Mouse (Mus musculus): Measurements from ENCODE around the gene Plekha4.
"Not testable (repeated sequence)": the region's sequence is repeated elsewhere in the genome, so short reads cannot be mapped to it uniquely, and the experiment has no call there.

Plekha4 gene

DNA sequence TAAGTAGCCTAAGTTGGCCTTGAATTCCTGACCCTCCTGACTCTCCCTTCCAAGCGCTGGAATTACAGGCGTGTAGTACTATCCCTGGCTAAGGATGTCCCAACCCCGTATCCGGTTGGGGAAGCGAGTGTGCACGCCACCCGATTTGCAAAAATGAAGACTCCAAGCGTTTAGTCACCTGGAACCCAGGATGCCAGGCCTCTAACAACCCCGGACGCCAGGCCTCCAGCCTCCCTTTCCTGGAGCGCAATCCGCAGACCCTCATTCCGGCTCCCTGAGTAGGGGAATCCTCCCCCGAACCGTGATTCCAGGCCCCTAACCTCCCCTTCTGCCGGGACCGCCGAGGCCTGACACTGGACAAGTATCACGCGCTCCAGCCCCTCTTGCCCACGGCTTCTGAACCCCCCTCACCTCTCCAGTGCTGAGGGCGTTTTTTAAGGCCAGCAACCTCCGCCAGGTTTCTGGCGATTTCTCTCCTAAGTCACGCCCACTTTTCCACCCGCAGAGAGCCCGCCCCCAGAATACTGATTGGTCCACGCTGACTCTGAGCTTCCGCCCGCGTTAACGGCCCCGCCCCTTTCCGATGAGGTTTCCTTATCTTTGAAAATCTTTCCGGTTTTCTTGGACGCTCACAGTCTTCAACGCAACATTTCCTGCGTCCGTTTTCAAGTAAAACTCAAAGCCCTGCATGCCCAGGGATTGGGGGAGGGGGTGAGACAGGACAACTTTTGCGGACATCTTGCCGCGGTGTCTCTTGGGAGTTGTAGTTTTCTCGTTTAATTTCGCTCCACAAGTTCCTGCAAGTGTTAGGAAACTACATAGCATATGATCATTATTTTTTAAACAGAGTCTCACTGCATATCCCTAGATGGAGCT, 16.0 kb upstream of the Plekha4 start, which contains the start of gene Nucb1:
Gene Nucb1 (minus strand): TSS at position 495 of the 876 bp plus-strand sequence.
- DNase-seq, result peak; percentile 92

DNA sequence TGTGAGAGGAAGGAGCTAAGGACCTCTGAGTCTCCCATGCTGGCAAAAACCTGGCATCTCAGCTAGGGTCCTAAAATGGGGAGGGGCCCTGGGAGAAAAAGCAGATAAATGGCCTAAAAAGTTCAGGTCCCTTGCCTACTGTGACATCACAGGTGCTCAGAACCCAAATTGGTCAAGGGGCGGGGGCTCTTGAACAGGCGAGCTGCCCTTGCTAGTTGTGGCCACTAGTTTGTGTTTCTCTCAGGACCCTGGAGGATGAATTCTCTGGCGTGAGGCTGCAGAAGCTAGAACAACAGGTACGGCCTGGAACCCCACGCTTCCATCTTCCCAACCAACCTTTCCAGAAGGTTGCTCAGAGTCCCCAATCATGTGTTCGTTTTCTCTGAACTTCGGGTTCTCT, 11.7 kb upstream of the Plekha4 start:
- no peak for DNase-seq

DNA sequence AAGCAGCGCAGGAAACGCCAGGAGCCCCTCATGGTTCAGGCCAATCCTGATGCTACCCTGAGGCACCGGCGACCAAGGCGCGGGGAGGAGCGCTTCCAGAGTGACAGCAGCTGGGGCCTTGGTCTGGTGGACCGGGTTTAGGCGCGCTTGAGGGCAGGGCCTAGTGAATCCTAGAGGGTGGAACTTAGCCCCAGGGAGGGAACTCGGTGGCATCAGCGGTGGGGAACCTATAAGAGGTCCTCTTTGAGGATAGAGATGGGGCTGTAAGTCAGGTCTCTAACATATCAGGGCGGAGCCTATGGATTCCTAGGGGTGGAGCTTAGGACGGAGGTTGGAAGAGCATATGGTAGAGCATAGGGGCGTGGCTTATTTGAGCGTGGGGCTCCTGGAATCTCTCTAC, 10.7 kb upstream of the Plekha4 start:
- DNase-seq, result no peak

DNA sequence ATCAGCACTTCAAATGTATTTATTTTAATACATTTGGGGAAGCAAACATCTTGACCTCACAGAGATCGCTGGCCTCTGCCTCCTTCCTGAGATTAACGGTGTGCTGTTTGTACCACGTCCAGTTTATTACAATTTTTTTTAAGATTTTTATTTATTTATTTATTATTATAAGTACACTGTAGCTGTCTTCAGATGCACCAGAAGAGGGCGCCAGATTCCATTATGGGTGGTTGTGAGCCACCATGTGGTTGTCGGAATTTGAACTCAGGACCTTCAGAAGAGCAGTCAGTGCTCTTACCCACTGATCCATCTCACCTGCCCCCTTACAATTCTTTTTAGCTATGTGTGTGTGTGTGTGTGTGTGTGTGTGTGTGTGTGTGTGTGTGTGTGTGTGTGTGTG, 9.3 kb upstream of the Plekha4 start:
- DNase-seq, result not testable (repeated sequence)

DNA sequence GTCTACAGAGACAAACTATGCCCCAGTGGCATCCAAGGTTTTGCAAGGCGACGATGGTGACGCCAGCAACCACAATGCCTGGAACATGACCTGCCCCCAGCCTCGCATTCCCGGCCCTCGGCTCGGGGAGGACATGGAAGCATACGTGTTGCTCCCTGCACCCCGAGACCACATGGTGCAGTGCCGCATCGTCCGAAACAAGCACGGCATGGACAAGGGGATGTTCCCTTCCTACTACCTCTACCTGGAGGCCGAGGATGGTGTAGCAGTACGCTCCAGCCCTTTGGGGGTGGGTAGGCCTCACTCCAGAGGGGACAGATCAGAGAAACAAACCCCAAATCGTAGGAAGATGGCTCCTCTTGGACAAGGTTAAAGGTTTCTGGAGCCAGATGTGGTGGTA, 7.5 kb upstream of the Plekha4 start:
- no peak for DNase-seq

DNA sequence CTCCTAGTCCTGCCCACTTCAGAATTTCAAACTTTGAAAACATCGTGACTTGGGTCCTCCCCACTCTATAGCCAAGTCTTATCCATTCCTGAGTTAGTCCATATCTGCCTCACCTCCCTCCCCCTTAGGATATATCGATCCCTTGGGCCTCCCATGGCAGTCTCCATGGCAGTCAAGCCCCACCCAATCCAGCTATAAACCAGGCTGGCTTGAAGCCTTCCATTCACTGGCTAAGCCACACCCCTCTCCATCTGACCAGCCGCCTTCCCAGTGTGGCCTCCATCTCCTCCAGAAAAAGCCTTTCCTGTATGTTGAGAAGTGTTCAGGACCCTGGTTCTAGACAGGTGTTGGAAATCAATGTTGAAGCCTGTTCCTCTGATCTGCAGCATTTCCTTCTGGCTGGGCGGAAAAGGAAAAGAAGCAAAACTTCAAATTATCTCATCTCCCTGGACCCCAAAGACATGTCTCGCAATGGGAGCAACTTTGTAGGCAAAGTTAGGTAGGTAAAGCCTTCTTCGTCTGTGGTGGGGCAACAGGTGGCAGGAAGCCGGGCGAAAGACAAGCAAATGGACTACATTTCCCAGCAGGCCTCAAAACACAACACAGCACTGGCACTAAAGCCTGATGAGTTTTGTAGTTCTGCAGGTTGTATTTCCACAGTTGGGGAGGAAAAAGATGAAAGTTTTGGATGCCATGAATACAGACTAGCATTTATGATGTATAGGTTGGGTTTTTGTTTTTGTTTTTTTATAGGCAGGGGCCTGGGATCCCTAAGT, 6.6 kb upstream of the Plekha4 start:
- no peak for DNase-seq

DNA sequence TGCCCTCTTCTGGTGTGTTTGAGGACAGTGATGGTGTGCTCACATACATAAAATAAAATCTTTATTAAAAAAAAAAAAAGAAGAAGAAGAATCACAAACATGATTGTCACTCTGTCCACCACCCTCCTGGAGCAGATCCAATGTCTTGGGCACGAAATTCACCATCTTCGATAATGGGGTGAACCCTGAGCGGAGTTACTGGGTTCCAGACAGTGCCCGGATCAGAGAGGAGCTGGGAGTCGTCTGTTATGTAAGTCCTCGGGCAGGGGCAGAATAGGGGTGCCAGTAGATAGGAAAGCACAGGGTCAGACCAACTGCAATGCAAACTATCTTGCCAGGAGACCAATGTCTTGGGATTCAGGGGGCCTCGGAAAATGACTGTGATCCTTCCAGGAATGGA, 5.5 kb upstream of the Plekha4 start:
- no peak for DNase-seq

DNA sequence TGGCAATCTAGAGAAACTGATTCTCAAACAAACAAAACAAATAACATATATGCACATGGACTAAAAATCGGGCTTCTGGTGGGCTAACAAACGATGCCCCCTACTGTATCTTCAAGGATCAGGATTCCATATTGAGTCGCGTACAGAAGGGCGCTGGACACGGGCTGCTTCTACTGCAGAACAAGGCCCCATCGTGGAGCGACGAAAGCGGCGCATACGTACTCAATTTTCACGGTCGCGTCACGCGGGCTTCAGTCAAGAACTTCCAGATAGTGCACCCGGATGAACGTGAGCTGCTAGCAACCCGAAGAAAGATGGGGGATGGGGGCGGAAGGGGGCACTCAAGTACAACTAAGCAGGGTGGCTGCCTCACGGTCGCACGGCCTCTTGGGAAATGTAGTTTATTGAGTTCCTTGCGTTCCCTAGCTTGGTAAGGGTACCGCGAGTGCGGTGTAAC, 4.4 kb upstream of the Plekha4 start:
- DNase-seq, result peak; percentile 93

DNA sequence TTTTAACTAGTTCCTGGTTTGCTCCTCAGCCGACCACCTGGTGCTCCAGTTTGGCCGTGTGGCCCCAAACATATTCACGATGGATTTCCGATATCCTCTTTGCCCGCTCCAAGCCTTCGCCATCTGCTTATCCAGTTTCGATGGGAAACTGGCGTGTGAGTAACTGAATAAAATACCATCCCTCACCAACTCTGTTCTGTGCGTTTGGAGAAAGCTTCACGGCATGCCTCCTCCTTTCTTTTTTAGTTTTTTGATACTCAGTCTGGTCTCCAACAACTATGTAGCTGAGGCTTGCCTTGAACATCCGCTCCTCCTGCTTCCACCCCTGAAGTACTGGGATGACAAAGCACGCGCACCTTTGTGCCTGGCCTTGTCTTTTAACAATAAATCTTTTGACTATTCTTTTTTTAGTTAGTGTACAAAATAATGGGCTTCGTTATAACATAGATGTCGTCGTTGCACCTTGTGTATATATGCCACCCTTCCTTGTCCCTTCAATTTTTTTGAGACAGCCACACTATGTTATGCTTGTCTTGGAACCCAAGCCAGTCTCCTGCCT, 3.9 kb upstream of the Plekha4 start:
- no peak for DNase-seq

DNA sequence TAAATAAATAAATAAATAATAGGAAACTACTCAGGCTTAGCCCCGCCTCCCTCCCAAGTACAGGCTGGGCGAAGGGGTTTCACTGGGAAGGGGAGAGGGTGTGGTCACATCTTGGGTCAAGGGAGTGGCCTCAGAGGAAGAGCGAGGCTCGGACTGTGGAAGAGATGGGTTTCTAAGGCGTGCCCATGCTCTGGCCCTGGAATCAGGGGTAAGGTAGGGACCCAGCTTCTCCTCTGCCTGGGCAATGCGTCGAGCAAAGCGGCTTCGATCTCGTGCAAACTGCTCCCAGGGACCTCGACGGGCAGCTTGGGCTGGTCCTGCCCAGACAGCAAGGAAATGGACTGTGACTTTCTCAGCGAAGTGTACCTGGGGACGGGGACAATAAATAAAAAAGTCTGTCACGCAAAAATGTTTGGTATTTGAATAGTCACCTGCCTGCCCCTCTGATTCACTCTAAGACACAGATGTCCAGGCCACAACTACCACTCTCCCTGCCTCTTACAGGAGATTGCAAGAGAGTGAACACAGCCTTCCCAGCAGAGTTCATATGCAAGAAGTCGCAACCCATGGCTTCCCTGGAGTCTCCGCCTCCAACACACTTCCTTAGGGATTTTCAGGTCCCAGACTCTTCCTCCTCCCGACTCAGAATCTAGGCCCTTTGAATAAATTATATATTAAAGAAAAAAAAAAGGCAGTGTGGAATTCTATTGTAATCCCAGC, 3.0 kb upstream of the Plekha4 start:
- DNase-seq, result no peak

DNA sequence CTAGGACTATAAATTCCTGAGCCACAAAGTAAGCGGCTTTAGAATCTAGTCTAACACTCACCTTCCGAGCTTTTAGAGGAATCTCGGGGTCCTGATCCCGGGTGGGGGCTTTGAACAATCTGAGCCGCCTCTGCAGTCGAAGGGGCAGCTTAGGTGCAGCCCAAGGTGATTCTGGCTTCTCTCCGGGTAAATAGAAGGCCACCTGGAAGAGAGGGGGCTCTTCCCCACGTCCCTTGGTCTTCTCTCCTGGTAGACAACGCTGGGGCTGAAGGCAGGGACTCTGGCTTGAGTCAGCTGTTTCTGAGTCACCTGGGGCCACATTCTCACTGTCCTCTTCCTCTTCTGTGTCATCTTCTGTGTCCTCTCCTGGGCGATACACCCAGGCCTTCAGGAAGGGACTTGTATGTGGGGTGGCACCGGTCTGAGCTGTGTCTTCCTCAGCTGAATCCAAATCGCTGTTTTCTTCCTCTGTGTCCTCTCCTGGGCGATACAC, 2.4 kb upstream of the Plekha4 start:
- DNase-seq, result no peak

DNA sequence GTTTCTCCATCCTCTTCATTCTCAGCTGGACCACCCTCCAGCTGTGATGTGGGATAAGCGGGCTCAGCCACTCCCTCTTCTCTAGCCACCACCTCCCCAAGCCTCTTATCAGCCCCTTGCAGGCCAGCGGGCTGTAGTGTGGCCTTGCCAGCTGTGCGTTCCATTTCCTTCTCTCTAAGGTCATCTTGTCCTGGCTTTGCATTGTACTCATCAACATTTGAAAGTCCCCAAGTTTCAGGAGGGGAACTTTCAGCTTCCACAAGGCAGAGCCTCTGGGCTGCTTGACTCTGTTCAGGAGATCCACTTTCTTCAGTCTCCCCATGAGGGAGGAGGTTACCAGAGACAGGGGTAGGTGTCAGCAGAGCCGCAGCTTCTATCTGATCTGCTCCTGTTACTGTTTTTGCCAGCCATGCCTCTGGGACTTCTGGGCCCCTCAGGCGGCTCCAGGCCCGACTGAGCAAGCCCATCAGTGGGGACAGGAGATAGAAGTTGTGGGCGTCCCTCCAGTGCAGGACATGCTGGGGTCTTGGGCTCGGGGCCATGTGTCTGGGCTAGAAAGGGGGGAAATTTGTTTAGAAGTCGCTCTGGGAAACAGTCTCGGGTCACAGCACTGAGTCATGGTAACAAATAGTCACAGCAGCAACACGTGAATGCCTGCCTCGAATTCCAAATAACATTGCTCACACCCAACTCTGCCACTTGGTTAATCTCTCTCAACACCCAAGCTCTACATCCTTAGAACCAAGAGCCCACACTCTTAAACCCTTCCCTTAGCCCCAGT, 1.1 kb upstream of the Plekha4 start:
- no peak for DNase-seq

DNA sequence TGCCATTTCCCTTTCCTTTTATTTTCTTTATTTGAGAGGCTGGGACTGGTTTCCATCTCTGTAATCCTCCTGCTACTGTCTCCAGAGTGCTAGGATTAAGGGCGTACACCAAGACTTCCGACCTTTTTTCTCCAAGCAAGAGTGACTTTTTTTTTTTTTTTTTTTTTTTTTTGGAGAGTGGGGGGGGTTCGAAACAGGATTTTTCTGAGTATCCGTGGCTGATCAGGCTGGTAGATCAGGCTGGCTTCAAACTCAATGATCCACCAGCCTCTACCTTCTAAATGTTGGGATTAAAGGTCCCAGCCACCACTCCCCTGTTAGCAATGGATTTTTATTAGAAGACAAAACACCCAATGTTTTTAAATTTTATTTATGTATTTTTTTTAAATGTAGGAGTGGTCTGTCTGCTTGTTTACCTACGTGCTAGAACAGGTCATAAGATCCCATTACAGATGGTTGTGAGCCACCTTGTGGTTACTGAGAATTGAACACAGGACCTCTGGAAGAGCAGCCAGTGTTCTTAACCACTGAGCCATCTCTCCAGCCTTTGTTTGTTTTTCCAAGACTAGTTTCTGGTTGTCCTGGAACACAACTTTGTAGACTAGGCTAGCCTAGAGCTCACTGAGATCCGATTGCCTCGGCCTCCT, 467 bp downstream of the Plekha4 start:
- no peak for DNase-seq

DNA sequence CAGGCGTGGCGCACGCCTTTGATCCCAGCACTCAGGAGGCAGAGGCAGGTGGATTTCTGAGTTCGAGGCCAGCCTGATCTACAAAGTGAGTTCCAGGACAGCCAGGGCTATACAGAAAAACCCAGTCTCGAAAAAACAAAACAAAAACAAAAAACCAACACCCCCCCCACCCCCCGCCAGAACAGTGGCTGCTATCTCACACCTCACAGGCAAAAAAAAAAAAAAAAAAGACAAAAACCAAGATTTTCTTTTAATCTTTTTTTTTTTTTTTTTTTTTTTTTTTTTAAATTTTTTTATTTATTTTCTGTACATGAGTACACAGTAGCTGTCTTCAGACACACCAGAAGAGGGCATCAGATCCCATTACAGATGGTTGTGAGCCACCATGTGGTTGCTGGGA, 1.0 kb downstream of the Plekha4 start:
- DNase-seq, result not testable (repeated sequence)

DNA sequence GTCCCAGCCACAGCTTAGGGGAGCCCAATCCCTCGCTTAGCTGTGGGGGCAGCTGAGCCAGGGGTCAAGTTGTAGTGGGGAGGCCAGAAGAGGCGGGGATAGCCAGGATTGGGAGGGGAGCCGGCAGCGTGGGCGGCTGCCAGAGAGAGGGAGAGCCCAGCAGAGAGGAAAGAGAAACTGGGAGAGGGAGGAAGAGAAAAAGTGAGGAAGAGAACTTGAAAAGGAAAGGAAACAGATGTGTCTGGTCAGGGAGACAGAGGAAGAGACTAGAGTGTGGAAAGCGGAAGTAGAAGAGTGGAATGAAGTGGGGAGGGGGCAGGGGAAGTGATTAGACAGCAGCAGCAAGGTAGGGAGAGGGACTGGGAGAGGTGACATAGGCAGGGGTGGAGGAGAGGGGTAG, 3.3 kb downstream of the Plekha4 start:
- DNase-seq, result no peak

DNA sequence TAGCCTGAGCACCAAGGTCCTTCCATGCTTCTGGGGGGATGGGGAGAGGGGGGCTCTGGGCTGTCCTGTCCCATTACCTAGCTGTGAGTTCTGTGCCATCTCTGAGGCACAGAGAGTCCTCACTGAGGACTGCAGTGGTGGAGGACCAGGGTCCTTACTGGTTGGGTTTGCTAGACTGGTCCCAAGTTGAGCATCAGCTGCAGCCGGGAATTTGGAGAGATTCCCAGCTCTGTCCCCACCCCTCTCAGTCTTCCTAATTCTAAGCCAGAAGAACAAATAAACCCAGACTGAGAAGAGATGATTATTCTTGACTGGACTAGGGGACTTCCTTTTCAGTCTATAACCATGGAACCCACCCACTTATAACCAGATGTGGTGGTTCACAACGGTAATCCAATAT, 4.5 kb downstream of the Plekha4 start:
- DNase-seq, result no peak

DNA sequence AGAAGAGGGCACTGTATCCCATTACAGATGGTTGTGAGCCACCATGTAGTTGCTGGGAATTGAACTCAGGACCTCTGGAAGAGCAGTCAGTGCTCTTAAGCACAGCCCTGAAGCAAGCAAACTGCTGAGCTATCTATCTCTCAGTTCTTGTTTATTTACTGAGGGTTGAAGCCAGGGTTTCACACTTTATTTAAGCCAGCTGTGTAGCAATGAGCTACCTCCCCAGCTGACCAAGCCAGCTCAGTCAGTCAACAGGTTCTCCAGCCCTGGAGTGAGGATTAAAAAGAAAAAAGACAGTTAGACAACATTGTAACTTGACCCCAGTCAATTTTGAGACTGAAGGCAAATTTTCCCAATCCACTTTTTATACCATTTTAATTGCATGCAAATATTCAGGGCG, 9.5 kb downstream of the Plekha4 start:
- DNase-seq, result no peak

DNA sequence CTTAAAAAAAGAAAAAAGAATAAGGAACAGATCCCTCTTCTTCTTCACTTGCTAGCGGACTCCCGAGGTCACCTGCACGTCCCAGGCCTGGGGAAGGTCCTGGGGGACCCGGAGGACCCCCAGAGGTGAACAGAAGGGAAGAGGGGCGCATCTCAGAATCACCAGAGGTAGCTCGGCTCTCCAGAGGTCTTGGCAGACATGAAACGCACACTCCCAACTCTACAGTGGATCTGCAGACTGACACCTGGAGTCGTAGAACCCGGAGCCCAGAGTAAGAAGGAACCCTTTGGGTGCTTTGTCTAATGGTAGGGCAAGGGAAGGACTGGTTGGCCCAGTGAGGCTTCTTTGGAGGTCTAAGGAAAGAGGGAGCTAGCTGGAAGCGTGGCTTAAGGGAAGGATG, 11.5 kb downstream of the Plekha4 start:
- DNase-seq, result no peak

DNA sequence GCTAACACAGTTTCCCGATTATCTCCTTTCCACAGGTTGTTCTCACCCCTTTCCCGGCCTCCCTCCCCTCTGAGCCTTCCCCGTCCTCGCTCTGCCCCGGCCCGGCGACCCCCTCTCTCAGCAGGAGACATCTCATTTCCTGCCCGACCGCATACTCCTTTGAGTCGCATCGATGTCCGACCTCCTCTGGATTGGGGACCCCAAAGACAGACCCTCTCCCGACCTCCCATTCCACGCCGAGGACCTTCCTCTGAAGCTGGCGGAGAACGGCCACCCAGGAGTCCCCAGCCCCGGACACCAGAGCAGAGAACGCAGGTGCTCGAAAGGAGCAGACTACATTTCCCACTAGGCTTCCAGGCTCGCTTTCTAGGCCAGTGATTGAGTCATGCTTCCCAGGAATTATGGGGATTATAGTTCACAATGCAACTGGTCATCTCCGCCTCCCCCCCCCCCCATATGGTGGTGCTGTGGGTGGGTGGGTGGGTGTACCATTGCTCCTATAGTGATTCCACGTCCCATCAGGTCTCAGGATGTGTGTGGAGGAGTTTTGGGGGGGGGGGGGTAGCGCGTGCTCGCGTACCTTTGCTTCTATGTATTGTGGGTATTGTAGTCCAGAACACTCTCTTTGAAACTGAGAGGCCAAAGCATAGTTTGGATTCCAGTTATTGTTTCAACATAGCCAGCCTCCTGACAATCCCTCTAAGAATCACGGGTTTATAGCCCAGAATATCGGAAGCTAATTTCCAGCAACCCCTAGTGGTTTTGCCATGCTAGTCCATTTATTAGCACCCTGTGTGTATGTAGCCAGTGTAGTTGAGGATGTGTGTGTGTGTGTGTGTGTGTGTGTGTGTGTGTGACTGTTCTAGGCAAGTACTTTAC, 12.3 kb downstream of the Plekha4 start:
- DNase-seq, result peak; percentile 74

DNA sequence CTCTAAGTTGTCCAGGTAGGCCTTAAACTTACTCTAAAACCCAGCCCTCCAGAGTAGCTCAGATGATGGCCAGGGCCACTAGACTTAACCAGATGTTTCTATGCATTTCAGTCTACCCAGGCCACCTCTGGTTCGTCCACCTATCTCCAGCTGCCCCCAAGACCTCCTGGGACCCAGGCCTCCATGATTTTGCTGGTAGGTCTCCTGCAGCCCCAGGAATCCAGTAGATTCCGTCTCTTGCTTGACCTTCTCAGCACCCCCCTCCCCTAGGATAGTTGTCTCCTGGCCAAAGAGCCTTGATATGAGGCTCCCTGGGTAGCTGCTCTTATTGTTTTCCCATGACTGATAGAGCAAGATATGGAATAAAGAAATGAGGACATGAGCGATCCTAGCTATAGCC, 13.0 kb downstream of the Plekha4 start:
- DNase-seq, result no peak
